Mouse (Mus musculus) urinary bladder, adult 2 months (tissue): ENCODE data around the gene Myo1d. TPM values are rescaled to one million over a fixed set of nuclear protein-coding genes. Genes with fewer than 3 reads are reported as not detected.

Source experiments
- DNase-seq: peaks from one replicate; pipeline ENCODE4 v3.0.0; 2022; ENCODE audit warnings: low spot score
- polyA plus RNA-seq: library from polyadenylated mRNA; depleted of rRNA; stranded (reverse); fragments of >200 nt; gene quantifications from 2 replicates; pipeline ENCODE4 v1.2.3, GENCODE M21; 2012

The Myo1d gene
- polyA plus RNA-seq, 1 experiment, result 23.3 TPM

DNA sequence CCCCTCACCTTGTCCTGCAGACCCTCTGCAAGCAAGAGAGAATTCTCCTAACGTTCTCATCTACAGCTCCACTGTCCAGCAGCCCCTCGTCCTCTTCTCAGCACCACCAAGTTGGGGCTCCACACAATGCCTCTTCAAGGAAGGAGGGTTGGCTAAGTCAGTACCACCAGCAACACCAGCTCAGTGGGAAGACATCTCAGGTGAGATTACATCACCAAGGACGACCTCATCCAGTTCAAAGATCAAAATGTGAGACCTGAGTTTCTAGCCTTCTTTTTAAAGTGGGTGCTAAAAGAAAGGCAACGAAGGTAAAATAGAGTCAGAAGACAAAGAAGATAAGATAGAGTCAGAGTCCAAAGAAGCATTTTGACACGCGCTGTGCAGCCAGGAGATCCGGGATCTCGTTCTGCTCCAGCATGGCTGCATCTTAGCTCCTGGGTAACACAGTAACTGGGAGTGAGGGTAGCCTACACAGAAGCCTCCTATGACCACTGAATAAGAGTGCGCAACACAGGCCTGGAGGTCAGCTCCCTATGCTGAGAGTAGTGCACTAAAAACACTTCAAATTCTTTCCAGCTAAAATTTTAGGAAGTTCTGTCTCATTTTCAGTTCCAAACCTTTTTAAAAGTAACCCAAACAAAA lies 56.3 kb downstream of the Myo1d start:
- DNase-seq, result no peak

DNA sequence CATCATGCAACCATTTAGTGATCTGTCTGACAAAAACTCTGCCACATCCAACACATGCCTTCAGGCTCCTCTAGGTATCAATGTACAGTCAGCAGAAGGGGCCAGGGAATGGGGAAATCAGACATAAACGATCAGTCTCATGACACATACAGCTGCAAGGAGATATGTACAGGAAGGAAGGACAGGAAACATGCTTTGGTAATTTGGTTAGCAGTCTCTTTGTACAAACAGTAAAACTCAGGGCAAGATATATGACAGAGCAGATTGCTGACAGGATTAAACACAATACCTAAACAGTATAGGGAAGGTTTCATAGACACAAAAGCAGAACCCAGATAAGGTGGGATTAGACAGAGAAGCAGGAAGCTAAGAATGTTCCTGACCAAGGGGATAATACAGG lies 60.8 kb downstream of the Myo1d start:
- no peak for DNase-seq

DNA sequence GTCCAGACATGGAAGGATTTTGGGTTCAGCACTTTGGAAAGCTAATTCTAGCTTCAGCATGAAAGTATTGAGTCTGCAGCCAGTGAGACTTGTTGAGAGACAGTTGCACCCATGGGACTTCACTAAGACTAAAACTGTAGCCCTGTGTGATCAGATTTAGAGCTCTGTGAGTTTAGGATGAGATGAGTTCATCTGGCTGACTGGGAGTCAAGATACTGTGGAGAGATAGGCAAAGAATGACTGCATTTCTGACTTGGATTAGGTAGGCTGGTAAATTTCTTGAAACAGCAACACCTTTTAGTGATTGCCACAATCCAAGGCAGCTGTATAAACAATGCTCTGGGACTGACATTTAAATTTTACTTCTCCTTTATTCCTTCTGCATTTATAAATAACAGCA lies 61.8 kb downstream of the Myo1d start:
- DNase-seq, result no peak

DNA sequence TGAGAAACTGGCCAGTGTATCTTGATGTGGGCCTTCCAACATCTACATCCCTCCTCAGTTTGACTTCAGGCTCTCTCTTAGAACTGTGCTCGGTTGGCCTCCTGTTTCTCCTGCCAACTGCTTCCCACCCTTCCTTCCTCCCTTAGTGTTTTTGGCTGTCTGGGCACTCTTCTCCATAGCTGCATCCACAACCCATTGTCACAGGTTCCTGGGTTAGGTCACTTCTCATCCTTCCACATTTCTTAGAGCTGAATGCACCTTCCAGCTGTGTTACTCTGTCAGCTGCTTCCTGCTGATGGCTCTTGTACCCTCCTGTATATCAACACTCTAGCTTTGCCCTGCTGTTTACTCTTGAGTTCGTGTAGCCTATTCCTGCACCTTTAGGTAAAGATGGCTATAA lies 64.7 kb downstream of the Myo1d start:
- DNase-seq, result no peak

DNA sequence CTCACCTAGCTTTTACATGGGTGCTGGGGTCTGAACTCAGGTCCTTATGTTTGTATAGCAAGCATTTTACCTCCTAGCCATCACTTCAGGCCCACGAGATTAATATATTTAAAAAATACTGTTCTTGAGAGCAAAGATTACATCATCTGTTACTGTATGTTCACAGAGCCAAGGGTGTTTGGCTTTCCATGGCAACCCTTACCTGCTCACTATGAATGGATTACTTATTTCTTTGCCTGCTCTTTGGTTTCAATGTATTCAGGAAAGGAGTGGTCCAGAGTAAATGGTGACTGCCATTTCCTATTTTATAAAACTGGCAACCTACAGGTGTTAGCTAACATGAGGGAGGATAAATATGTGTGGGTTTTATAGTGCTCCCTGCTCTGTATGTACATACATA lies 66.1 kb downstream of the Myo1d start:
- no peak for DNase-seq

DNA sequence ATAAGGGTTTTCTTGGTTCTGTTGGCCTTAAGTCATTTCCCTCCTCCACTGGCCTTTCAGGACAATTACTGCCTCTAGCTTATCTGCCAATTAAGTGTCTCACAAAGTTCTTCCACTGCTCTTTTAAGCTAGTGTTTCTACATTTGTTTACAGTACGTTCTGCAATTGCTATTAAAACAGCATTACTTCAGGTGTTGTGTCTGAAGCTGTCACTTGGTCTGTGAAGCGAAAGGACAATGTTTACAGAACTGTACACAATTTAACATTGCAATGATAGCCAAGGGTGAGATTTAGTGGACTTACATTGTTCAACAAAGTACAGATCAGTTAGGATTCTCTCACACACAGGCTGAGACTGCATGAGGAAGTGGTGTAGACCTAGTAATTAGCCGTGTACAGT lies 67.6 kb downstream of the Myo1d start:
- DNase-seq, result no peak

DNA sequence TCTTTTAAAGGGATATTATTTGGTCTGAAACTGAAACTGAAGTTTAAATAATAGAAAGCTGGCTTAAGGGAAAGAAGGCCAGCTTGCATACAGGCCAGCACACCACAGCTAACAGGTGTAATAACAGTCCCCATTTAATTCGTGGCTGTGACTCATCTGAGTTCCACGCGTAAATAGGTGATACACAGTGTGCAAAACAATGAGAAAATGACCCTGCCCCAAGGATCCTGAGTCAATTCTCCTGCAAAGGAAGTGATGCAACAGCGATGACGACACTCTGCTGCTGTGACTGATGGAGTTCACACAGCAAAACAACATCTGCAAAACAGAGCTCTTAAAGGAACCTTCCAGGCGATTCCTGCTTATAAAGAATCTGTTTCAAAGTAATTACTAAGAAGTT lies 68.5 kb downstream of the Myo1d start:
- no peak for DNase-seq

DNA sequence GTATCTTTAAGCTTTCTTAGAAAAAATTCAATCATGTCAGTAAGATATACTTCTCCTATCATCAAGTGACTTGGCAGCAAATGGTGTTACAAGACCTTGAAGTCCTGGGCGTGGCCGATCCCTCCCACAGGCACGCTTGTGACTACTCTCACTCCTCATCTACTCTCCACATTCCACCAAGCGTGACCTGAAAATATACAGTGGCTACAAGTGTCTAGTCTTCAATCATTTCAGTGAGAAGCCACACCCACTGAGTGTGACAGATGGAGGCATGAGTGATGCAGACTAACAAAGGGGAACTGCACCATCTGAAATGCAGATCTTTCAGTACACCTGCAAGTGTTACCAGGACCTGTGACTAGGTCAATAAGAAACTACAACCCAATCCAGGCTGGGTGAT lies 79.2 kb downstream of the Myo1d start:
- DNase-seq, result no peak

DNA sequence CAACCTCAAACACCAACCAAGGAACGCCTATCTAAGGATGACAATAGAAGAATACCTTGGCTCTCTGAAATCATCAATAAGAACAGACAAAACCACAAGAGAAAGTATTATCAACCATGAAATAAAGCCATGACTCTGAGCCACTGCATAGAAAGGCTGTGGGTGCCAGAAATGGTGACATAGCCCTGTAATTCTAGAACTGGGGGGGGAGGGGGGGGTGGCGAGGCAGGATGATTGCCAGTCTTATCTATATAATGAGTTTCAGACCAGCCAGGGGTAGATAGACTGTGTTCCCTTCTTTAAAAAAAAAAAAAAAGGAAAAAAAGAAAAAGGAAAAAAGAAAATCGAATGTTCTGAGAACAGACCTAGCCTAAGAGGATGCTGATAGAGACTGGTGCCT lies 81.1 kb downstream of the Myo1d start:
- DNase-seq, result no peak

DNA sequence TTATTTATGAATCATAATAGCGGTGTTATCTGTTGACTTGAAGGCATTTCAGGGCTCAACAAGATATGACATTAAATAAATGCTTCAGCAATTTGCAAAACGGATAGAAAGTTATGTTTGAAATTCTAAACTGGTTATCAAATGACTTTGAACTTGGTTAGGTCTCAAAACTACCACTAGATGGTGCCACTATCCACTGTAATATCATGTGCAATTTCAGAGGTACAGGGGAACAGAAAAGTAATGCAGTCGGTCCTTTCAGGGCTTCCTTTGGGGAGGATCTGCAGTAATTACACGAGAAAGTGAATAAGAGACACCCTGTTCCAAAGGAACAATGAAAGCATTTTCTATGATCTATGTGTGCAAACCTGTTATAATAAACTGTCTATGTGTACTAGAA lies 83.5 kb downstream of the Myo1d start:
- no peak for DNase-seq

DNA sequence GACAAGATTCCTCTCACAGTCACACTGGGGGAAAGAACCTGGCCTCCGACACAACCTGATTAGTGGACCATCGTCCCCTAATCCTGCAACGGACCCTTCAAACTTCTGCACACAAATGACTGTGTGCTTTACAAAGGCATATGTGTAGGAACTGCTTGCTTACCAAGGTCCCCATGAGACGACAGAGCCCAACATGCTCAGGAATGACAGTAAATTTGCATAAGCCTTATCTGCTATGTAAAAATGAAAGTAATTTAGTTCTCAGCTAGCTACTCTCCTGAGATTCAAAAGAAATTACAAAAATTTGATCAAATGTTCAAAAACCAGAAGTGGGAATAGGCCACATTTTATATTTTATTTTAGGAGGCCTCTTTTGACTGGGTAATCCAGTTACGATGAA lies 95.2 kb downstream of the Myo1d start:
- no peak for DNase-seq

DNA sequence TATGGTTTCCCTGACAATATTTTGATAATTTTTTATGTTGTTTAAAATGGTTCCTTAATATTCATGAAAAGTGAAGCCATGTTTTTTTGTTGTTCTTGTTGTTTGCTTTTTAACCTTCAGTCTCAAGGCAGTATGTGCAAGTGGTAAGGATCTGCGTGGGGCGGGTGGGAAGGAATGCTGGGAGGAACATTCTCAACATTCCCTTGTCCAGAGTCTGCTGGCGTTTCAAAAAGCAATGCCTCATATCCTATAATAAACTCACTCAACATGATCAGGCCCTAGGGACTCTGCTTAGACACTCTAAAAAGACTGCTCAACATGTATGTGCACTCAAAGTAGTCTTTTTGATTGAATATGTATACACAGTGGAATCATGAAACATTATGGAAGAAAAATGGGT lies 97.1 kb downstream of the Myo1d start:
- DNase-seq, result no peak

DNA sequence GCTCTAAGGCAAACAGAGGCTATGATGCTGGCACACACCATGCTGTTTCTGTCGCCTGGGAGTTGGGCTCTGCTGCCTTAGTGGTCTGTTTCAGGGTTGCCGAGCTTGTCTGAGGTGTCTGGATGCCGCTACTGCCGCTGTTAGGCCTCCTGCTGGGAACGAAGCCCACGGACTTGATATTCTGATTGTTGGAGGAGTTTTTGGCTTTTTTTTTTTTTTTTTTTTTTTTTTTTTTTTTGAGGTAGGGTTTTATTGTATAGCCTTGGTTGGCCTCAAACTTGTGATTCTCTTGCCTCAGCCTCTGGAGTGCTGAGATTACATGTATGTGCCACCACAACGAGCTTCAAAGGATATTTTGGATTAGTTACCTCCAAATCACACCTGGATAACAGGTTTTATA lies 106.8 kb downstream of the Myo1d start:
- no peak for DNase-seq

DNA sequence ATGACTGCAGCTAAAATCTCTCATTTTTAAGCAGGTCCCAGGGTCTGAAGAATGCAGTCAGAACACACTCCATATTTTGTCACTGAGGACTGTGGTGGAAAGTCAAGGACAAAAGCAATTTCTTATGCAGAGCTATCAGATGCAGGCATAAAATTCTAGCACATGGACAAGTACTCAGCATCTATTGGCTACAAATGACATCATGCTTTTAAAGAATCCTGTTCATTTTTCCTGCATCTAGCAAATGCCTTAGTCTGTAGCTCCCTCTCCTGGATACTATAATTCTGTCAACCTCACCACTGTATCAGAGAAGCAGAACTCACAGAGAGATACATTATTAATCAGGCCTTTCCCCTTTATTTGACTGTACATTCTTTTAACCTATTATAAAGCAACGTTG lies 109.4 kb downstream of the Myo1d start:
- DNase-seq, result no peak

DNA sequence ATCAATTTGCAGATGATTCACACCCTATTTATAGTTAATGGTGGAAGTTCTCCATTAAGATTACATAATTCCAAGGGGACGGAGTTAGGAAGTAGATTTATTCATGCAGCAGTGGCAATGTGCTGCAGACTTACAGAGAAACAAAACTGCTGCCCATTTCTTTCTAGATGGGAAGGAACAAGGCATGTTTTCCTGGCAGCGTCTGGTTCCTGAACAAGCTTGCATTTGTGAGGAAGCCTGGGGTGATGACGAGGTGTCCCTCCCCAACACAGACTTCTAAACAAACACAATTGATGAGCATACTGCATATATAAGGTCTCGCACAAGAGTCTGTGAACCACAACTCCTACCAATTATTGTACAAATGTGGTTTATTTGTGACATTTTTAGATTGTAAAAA lies 109.9 kb downstream of the Myo1d start:
- DNase-seq, result no peak

DNA sequence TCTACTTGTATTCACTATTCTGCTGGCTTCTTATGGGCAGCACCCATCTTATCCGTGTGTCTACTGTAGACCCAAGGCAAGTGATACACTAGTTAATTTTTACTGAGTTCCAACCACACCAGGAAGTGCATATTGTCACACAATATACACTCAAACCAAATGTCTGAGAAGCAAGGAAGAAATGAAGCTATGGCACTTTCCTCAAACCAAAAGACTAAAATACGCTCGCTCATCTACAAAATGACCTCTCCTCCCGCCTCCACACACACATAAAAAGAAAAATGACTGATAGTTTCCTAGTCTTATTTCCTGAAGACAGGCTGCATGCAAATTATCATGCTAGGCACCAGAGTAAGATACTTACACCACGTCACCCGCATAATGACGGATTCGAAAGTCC lies 113.6 kb downstream of the Myo1d start:
- no peak for DNase-seq

DNA sequence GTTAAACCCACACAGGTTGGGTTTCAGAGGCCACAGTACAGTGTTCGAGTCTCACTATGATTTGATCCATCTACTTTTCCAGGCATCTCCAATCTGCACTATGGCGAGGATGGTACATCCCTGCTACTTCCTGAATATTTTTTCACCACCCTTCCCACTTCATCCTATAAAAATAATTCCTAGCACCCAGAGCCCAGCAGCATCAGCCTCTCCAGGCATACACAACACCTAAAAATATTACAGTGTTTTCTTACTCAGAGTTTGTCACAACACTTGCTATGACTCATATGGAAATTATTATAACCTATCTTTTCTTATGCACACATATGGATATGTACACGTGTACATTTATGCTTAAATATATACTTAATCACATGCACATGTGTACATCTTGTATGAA lies 115.6 kb downstream of the Myo1d start:
- no peak for DNase-seq

DNA sequence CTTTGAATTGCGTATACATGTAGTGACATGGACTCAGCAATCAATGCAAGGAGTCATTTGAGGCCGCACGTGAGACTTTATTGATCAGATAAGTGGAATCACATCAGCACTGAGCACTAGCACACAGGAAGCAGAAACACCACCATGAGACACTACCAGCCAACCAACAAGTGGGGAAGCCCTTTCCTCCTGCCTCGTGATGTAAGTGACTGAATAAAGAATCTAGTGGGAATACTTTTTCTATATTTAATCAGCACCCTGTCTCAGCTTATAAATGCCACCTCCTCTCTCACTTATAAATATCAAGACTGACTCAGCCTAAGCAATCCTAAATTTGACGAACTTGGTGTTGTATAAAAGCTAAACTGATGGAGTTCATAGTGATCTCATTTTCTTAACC lies 134.7 kb downstream of the Myo1d start:
- no peak for DNase-seq

DNA sequence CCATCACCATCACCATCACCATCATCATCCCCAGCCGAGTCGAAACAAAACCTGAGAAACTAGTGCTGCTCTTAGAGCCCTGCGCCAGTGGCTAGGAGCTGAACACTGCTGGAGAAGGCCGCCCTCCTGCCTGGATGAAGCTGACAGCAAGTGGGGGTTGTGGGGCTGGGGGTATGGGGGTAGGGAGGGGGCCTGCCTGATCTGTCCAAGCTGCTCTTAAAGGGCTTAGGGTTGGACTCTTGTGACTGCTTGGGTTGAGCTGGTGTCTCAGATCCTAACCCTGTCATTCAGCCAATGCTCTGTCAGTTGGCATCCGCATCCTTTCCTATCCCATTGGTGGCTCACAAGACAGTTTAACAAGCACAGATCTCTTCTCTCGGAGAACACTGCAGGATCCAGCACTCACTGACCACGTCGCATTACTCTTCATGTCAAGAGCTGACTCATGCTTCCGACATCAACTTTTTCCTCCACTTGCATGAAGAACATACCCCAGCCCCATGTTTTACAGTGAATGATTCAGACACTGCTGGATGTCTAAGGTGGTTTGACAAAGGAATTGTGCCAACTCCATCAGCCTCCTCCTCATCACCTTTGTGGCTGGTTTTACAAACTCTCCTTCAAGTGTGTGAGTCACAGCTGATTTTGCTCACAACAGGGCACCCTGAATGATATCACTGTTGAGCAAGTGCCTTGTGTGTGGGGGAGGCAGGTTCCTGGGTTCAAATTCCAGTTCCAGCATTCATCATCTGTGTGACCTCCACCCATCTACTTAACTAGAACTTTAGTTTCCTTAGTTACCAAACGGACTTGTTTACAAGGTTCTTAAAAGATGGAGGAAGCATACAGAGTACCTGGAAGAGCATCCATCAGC lies 150.6 kb downstream of the Myo1d start:
- DNase-seq, result no peak

DNA sequence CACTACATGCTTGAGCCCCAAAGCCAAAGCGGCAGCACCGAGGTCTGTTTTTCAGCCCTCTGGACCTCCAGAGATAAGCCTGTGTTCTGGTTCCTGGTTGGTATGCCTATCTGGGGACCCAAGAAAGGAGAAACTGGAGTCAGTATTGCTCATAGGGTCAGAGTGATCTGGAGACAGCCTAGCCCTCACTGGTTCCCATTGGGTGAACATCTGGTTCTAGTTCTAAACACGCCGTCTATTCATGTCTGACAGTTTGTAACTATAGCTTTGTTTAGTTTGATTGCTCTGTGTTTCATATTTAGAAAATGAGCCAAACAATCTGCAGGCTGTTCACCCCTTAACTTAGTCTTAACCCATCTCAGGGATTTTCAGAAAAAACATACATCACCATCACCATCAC lies 151.2 kb downstream of the Myo1d start:
- DNase-seq, result no peak

DNA sequence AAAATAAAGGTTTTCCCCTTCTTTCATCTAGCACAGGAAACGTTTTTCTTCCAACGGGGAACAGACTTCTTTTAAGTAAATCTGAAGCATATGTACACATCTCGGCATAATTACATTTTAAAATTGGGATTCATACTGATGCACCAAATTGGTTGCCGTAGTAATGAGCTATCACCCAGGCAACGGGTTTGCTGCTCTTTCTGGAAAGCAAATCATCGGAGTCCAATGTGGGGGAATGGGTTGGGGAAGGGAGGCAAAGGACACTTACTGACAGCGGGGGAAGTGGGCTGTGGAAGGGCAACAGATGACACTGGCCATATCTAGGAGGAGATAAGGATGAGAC lies 156.8 kb downstream of the Myo1d start:
- no peak for DNase-seq

DNA sequence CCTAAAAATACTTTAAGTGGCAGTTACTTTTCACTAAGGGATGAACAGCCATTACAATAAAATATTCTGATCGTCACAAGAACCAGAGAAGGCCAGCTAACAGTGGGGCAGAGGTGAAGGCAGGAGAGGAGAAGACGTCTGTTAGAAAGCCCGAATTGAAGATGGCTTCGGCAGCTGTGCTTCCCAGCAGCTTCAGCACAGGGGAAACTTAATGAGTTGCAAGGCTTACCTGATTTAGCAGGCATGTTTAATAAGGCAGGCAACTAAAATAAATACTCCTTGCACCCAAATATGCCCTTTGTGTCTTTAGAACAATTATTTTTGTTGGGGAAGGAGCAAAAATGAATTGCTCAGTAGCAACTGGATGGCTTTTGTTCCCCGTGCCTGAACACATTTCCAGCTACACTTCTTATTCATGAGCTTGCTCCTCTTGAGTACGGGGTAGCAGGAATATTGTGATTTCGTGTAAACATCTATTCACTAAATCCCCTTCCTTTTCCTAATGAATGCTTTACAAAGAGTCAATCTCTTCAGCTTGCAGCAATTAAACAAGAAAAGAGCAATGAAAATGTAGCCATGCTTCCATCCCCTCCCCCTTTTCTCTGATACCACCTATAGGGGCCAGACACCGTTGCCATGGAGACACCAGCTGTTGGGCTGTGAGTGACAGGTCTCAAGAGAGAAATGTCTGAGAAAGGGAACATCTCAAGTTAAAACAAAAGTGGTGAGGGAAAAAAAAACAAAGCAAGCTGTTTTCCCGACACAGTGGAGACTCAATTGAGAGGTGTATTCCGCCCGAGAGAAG lies 157.4 kb downstream of the Myo1d start:
- no peak for DNase-seq
